Mouse (Mus musculus) gonadal fat pad, adult 2 months (tissue): ENCODE measurements at regions not wholly inside any gene's neighbourhood (a gene's known extent, or its start where the extent isn't known, plus 50 kb on each side); places are given as distances from the start of the nearest gene placed in this dataset.

ENCODE experiments used
- DNase-seq: peaks from one replicate; pipeline ENCODE4 v3.0.0-alpha.2; 2012; ENCODE audit warnings: low read depth

DNA sequence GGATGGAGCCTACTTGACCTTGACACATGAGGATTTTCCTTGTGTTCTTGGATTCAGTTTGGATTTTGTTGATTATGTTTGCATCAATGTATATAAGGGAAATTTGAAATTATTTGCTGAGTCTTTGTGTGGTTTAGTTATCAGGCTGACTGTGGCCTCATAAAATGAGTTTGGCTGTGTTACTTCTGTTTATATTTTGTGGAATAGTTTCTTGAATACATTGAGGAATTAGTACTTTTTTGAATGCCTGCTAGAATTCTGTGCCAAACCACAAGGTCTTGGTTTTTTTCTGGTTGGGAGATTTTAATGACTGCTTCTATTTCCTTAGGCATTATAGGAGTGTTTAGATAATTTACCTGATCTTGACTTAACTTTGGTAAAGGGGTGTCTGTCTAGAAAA, 1018.5 kb downstream of the Zpld1 start:
- DNase-seq, result no peak

DNA sequence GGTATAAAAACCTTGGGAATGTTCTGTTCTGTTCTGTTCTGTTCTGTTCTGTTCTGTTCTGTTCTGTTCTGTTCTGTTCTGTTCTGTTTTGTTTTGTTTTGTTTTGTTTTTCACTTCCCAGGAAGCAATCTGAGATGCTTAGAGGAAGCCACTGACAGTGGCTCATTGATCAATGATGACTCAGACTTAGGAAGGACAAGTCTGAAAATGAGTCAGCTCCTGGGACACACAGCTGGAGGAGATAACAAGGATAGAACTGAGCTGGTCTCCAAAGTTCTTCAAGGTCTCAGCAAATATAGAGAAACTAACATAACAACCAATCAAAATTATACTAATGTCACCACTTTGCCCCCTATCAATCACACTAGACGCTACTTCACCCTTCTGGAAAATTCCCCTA, 1033.9 kb downstream of the Zpld1 start:
- no peak for DNase-seq

DNA sequence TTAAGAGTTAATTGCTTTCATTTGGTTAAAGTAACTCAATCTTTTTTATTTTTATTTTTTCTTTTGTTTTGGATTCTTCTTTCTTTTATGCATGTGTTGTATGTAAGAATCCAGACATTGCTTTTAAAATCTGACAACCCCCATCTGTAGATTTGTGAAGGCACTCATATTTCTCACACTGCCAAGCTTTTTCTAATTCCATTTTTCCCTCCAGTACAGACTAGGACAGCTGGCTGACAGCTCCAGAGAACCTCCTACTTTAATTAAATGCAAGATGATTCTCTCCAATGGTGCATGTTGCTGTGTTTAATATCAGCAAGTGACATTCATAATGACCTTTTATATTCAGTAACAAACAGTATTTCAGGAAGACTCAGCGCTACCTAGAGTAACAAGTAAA, 1038.5 kb downstream of the Zpld1 start:
- no peak for DNase-seq

DNA sequence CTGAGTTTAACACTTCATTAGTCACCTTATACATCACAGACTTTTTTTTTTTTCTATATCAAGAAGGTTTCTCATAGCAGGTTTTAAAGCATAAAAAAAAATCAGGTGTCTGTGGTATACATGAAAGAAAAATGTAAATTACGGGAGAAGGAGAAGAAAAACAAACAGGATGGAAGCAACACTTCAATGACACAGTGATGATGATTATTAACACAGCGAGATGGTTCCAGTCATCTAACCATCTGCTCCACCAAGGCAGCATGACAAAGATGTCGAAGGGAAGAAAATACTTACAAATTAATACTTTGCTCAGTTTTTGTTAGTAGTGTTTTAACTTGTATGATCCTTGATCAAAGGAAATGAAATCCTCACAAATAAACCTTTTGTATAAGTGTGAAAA, 1050.9 kb downstream of the Zpld1 start:
- no peak for DNase-seq

DNA sequence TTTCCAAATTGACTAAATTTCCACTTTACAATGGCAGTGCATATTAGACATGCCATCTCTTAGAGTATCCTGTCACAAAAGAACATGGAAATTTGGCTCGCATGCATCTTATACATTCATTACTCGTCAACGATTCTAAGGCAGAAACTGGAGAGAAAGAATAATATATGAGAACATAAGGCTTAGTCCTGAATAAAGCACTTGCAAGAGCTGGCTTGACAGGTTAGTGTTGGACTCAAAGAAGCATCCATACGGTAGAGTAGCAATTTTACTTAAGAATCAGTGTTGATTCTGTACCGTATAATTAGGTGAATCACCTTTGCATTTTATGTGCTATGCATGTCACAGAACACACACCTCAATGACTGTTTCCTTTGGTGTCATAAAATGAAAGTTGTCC, 1051.4 kb downstream of the Zpld1 start:
- no peak for DNase-seq

DNA sequence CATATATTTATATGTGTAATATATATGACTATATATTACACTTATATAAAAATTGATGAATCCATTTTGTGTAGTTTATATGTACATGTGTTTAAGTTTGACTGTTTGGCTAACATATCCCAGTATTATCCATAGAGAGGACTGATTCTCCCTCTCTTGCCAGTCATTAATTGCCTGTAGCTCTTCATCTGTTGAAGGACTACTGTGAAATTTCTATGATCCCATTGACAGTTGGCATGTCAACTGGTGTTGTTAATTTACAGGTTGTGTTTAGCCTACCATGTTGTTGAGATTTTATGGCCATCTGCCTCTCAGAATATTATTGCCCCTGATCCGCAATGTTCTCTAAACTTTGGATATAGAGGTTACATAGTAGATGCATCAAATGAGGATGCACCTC, 1058.3 kb downstream of the Zpld1 start:
- no peak for DNase-seq

DNA sequence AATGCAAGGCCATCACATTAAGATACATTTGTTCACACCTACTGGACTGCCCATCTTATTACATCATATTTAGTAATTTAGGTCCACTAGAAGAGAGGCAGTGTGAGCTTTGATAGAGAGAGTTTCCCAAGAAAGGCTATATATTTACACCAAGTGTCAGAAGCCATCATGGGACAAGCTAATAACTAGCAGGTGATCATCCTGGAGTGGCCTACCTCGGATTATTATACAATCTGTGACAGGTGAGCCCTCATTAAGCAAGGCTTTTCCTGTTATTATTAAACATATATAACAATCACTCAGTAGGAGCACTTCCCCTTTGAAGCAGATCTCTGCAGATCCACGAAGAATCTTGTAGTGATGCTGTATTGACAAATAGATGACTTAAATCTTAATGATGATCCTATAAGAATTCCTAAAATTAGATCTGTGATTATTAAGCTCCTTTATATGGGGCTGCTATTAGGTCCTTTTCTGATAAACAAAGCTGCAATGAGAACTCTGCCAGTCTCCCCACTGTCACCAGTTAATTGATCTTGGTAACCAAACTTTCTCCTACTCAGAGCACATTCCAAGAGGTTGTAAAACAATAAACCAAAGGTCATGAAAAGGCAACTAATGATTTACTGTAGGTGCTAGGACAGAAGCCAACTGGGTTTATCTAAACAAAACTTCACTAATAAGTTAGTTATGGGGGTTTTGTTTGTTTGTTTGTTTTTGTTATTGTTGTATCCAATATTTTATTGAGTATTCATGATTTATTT, 1068.2 kb downstream of the Zpld1 start:
- DNase-seq, result no peak

DNA sequence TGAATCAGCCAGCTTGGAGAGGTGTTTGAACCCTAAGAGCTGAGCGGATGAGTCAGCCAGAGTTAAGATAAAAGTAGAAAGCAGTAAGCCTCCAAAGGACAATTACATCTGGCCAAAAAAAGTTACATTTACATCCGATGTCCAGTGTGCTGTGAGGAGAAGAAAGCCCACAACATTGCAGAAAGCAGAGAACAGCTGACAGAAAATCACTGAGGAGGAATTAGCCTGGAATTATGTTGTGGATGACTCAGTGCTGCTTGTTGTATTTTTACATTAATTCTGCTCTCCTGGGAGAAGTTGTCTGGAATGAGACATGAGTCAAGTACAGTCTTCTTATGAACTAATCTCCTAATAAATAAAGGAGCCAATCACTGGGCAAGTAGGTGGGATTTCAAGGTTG, 1071.6 kb downstream of the Zpld1 start:
- DNase-seq, result no peak

DNA sequence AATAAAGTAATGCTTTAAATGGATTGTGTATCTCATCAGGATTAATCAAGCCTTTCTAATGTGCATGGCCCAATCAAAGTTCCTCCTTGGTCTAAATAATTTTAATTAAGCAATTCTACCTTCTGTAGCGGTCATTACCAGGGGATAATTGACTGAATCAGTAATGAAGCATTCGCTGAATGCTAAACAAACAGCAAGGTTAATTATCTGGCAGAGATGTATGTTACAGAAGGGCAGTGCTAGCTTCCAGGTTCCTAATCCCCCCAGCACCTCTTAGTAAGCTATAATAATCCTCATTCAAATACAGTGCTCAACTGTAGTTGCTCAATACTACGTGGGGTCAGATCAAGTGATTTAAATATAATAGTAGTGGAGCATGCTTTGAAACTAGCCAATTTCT, 1102.6 kb downstream of the Zpld1 start:
- peak; percentile 30 for DNase-seq

DNA sequence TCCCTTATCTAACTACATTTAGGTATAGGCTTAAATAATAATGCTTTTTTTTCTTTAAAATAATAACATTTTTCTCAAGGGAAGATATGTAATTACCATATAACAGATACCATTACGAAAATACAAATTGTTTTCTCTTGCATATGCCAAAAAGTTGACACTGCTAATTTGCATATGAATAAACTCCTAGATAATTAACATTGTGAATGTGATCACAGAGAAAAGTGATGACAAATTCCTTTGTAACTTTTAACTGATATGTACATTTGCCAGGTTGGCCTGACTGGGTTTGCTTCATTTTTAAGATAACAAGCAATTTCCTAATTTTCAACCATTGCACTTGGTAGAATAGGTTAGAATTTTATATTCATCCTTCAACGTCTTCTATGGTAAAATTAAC, 1103.1 kb downstream of the Zpld1 start:
- DNase-seq, result no peak
